Mouse (Mus musculus): ENCODE results near the gene Cep95. TPM values are rescaled to one million over a fixed set of nuclear protein-coding genes. Genes with fewer than 3 reads are reported as not detected.

The Cep95 gene
- polyA plus RNA-seq, 1 experiment from 2014 or later, result 15.1 TPM

DNA sequence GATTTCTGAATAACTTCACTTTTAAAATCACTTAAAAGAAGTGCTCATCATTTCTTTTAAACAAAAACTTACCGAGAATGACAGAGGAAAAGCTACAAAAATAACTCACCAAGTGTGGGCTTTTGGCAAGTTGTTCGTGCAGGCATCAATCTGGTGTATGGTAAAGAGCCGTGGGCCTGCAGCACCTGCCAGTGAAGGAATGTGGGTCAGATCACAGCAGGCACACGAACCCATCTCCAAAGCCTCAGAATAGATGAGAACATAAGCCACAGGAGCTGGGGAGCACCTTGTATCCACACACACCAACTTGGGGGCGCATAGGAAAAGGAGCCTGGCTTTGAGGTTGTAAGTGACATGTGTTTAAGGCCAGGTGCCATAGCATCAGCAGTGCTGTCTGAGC, 33.9 kb downstream of the Cep95 start:
- Histone ChIP-seq H3K36me3 (ENCODE audit: control insufficient read depth, insufficient read depth, low read length) (peaks cover 18% of the 10 kb centered on the region; the same call in 1 of the 2 replicates), H3K9me3 (ENCODE audit: control insufficient read depth, low read length) (no peaks in the 10 kb centered on the region), H3K27me3 (ENCODE audit: control insufficient read depth, insufficient read depth, low read length) (no peaks in the 10 kb centered on the region), H3K27ac (ENCODE audit: low read depth, low read length) (no peak overlapping the region), H3K4me1 (ENCODE audit: control insufficient read depth, insufficient read depth, low read length) (0 out of 2 replicates have a peak, but pooled peaks cover 2% of the 10 kb centered on the region), H3K4me3 (ENCODE audit: low read depth, low read length) (no peak overlapping the region), H3K9ac (replicated peaks; ENCODE audit: low read depth, low read length) (no peak overlapping the region), H3K4me2 (ENCODE audit: low read depth, low read length) (no peak overlapping the region)
- whole genome bisulfite sequencing, result 84% methylated on average over 5 of the region's 5 CpGs
- no peak for ATAC-seq (ENCODE audit: low read depth)

DNA sequence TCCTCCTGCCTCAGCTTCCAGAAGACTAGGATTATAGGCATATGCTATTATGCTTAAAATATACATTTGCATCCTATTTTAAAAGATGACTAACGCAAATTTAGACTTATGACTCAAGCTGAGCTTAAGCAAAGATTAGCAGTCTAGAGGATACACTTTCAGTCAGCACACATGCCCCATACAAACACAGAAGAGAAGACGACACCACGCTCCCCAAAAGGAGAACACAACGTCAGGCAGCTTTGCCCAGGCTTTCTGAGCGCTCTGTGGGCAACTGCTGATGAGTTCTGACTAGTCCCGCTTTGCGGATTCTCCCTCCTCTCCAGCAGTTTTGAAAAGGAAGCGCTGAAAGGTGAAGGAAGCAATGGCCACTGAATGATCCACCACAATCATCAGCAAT, 34.7 kb downstream of the Cep95 start:
- 0 out of 2 replicates have a peak, but pooled peaks cover 2% of the 10 kb centered on the region for H3K4me1 ChIP-seq (ENCODE audit: control insufficient read depth, insufficient read depth, low read length)
- WGBS, result 93% methylated on average over 8 of the region's 8 CpGs
- no peak overlapping the region for H3K4me2 ChIP-seq (ENCODE audit: low read depth, low read length)
- H3K9me3 ChIP-seq (ENCODE audit: control insufficient read depth, low read length), result no peaks in the 10 kb centered on the region
- peaks cover 18% of the 10 kb centered on the region; the same call in 1 of the 2 replicates for H3K36me3 ChIP-seq (ENCODE audit: control insufficient read depth, insufficient read depth, low read length)
- H3K27ac ChIP-seq (ENCODE audit: low read depth, low read length), result no peak overlapping the region
- no peak overlapping the region for H3K4me3 ChIP-seq (ENCODE audit: low read depth, low read length)
- no peak for ATAC-seq (ENCODE audit: low read depth)
- H3K27me3 ChIP-seq (ENCODE audit: control insufficient read depth, insufficient read depth, low read length), result no peaks in the 10 kb centered on the region
- no peak overlapping the region for H3K9ac ChIP-seq (replicated peaks; ENCODE audit: low read depth, low read length)

DNA sequence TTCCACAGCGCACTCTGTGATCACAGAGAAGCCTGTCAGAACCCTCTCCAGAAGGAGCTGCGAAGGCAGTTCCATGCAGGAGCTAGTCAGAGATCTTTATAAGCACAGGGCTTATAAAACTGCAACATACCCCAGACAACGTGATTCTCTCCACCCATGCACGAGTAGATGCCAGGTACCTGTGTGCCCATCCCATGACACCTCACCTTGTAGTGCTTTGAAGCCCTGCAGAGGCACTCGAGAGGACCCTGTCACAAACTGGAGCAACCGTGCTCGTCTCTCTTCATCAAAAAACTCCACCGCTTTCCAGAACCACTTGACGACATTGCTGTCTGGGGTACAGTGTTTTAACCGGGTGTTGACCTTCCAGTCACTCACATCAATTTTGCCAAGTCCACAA, 35.4 kb downstream of the Cep95 start:
- no peak for ATAC-seq (ENCODE audit: low read depth)

DNA sequence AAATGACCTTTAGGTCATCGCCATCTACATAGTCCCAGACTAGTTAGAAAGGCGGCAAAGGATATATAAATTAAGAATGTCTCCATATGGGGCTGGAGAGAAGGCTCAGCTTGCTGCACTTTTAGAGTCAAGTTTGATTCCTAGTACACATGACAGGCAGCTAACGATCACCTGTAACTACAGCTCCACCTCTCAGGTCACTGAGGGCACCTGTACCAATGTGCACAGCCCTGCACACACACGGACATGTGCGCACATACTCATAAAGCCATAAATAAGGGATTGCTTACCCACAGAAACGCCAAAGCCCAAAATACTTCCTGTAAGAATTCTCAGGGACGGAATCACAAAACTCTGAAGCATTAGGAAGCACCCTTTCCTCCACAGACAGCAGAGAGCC, 39.0 kb downstream of the Cep95 start:
- 95% methylated on average over 7 of the region's 7 CpGs for WGBS

More for the DNA sequence above, 35.4 kb downstream of the Cep95 start:
- Histone ChIP-seq H3K4me1 (ENCODE audit: control insufficient read depth, insufficient read depth, low read length) (no peaks in the 10 kb centered on the region), H3K36me3 (ENCODE audit: control insufficient read depth, insufficient read depth, low read length) (peaks cover 15% of the 10 kb centered on the region; the same call in 1 of the 2 replicates), H3K27ac (ENCODE audit: low read depth, low read length) (no peak overlapping the region), H3K27me3 (ENCODE audit: control insufficient read depth, insufficient read depth, low read length) (no peaks in the 10 kb centered on the region), H3K9ac (replicated peaks; ENCODE audit: low read depth, low read length) (no peak overlapping the region), H3K4me3 (ENCODE audit: low read depth, low read length) (no peak overlapping the region), H3K9me3 (ENCODE audit: control insufficient read depth, low read length) (no peaks in the 10 kb centered on the region), H3K4me2 (ENCODE audit: low read depth, low read length) (no peak overlapping the region)
- WGBS, result 97% methylated on average over 10 of the region's 10 CpGs

DNA sequence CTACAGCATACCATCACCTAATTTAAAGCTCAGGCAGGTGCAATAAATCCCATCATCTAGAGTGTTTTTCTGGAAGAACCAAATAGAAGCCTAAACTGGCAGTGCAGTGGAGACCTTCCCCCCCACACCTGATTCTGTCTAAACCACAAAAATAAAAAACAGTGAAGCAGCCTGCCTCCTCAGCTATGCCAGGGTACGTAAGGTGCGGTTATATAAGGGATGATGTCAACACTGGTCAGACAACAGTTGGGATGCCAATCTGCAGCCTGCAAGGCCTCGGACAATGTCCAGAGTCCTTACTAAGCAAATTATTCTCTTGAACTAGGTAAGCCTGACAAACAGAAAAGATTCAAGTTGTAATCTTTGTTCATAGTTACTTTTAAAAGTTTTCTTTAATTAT, 53.0 kb downstream of the Cep95 start:
- ATAC-seq (ENCODE audit: low read depth), result no peak
- H3K27me3 ChIP-seq (ENCODE audit: control insufficient read depth, insufficient read depth, low read length), result no peaks in the 10 kb centered on the region
- no peaks in the 10 kb centered on the region for H3K4me1 ChIP-seq (ENCODE audit: control insufficient read depth, insufficient read depth, low read length)
- H3K9me3 ChIP-seq (ENCODE audit: control insufficient read depth, low read length), result no peaks in the 10 kb centered on the region
- WGBS, result 93% methylated on average over 3 of the region's 3 CpGs
- H3K4me3 ChIP-seq (ENCODE audit: low read depth, low read length), result no peak overlapping the region
- no peak overlapping the region for H3K4me2 ChIP-seq (ENCODE audit: low read depth, low read length)
- H3K27ac ChIP-seq (ENCODE audit: low read depth, low read length), result no peak overlapping the region
- H3K36me3 ChIP-seq (ENCODE audit: control insufficient read depth, insufficient read depth, low read length), result peaks cover 24% of the 10 kb centered on the region
- H3K9ac ChIP-seq (replicated peaks; ENCODE audit: low read depth, low read length), result no peak overlapping the region

More for the DNA sequence above, 39.0 kb downstream of the Cep95 start:
- Histone ChIP-seq H3K27ac (ENCODE audit: low read depth, low read length) (no peak overlapping the region), H3K9ac (replicated peaks; ENCODE audit: low read depth, low read length) (no peak overlapping the region), H3K27me3 (ENCODE audit: control insufficient read depth, insufficient read depth, low read length) (no peaks in the 10 kb centered on the region), H3K36me3 (ENCODE audit: control insufficient read depth, insufficient read depth, low read length) (peaks cover 18% of the 10 kb centered on the region), H3K9me3 (ENCODE audit: control insufficient read depth, low read length) (no peaks in the 10 kb centered on the region), H3K4me1 (ENCODE audit: control insufficient read depth, insufficient read depth, low read length) (no peaks in the 10 kb centered on the region), H3K4me2 (ENCODE audit: low read depth, low read length) (no peak overlapping the region), H3K4me3 (ENCODE audit: low read depth, low read length) (no peak overlapping the region)
- ATAC-seq (ENCODE audit: low read depth), result no peak

DNA sequence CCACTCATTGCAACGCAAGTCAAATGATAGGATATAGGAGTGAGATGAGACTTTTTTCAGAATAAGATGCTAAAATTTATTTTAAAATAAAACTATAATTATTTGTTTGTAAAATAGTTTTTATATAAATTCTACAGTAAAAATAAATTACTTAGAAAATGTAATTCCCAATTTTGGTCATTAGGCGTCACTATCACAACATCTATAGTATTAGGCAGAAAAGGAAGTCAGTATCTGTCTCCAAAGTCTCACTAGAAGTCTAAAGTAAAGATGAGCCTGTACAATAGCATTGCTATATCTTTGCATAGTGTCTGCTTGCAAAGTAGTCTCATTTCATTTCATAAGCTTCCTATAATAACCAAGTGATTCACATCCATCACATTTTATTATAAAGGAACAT, 62.4 kb downstream of the Cep95 start:
- WGBS, result 69% methylated on average over 2 of the region's 2 CpGs
- Histone ChIP-seq H3K4me3 (ENCODE audit: low read depth, low read length) (no peak overlapping the region), H3K9ac (replicated peaks; ENCODE audit: low read depth, low read length) (no peak overlapping the region), H3K36me3 (ENCODE audit: control insufficient read depth, insufficient read depth, low read length) (peaks cover 15% of the 10 kb centered on the region), H3K27ac (ENCODE audit: low read depth, low read length) (no peak overlapping the region), H3K27me3 (ENCODE audit: control insufficient read depth, insufficient read depth, low read length) (no peaks in the 10 kb centered on the region), H3K9me3 (ENCODE audit: control insufficient read depth, low read length) (no peaks in the 10 kb centered on the region), H3K4me2 (ENCODE audit: low read depth, low read length) (no peak overlapping the region), H3K4me1 (ENCODE audit: control insufficient read depth, insufficient read depth, low read length) (no peaks in the 10 kb centered on the region)
- no peak for ATAC-seq (ENCODE audit: low read depth)

Small RNA genes lying within 50 kb of the gene (microRNA-seq; reads per million reads assigned to microRNA genes)
- not detected for gene Gm25994
- 7.1 reads per million, percentile 14 among the genes with 10 or more reads in this experiment for gene Mir3064

Other genes starting within 250 kb of the Cep95 start
- gene Tex2, start 175.8 kb upstream of the Cep95 start, polyA plus RNA-seq (2014; fragmentation: Nextera tagmentation; extraction: Ambion mirVana), result 37.7 and 39.5 TPM in 2 replicates
- 9.4 and 16.9 TPM in 2 replicates for gene Pecam1, start 38.6 kb upstream of the Cep95 start, polyA plus RNA-seq (2014; fragmentation: Nextera tagmentation; extraction: Ambion mirVana)
- 0.51 and 1.4 TPM in 2 replicates for gene Milr1, start 38.0 kb upstream of the Cep95 start, polyA plus RNA-seq (2014; fragmentation: Nextera tagmentation; extraction: Ambion mirVana)
- 10.3 and 10.4 TPM in 2 replicates for gene Polg2, start 9.7 kb upstream of the Cep95 start, polyA plus RNA-seq (2014; fragmentation: Nextera tagmentation; extraction: Ambion mirVana)
- gene Ddx5, start 67 bp upstream of the Cep95 start, polyA plus RNA-seq (2014; fragmentation: Nextera tagmentation; extraction: Ambion mirVana), result 447 and 486 TPM in 2 replicates
- 18.6 and 19.5 TPM in 2 replicates for gene Smurf2, start 131.5 kb downstream of the Cep95 start, polyA plus RNA-seq (2014; fragmentation: Nextera tagmentation; extraction: Ambion mirVana)
- 110 and 128 TPM in 2 replicates for gene Kpna2, start 210.3 kb downstream of the Cep95 start, polyA plus RNA-seq (2014; fragmentation: Nextera tagmentation; extraction: Ambion mirVana)
- 9.8 and 9.9 TPM in 2 replicates for gene 1810010H24Rik, start 236.4 kb downstream of the Cep95 start, polyA plus RNA-seq (2014; fragmentation: Nextera tagmentation; extraction: Ambion mirVana)